Mouse (Mus musculus): ENCODE results near the gene Lair1.

DNA sequence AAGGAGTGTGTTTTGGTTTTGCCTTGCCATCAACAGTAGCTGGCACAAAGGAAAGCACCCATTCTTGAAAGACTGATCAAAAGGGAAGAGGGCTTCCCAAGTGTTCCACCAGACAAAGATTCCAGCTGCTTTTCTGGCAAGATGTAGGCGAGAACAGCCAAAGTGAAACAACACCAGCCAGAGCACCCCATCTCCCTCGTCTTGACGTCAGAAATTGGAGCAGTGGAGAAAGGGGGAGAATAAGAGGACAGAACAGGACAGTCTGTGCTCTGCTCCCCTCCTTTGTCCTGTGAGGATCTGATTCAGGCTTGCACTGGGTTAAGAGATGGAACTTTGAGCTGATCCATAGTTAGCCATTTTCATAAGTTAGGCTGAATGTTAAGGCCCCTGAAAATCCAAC is 48.8 kb upstream of the Lair1 start:
- TF ChIP-seq POLR2A (IDR thresholded peaks at IDR 0.05; ENCODE audit: insufficient read depth, low read depth, low read length): no peak
- TF ChIP-seq CTCF (IDR thresholded peaks at IDR 0.05; ENCODE audit: insufficient read depth, low read depth, low read length): no peak

Data from olfactory bulb, adult 2 months (tissue).